Mouse (Mus musculus) CH12.LX (cell line): Measurements from ENCODE around the gene Jmjd1c. TPM values are rescaled to one million over a fixed set of nuclear protein-coding genes. Genes with fewer than 3 reads are reported as not detected.

Source experiments
- DNase-seq: peaks from one replicate; pipeline ENCODE4 v3.0.0-alpha.2; 2013; ENCODE audit errors: extremely low read depth
- H3K27ac ChIP-seq: 2 replicates; pipeline ENCODE4 v1.5.1; 2012; ENCODE audit warnings: low read depth, mild to moderate bottlenecking, control low read depth, moderate library complexity; ENCODE audit not compliant: insufficient read depth
- H3K27me3 ChIP-seq: replicated peaks from 2 replicates; pipeline ENCODE3; 2012; ENCODE audit warnings: inconsistent platforms
- H3K36me3 ChIP-seq, 2 experiments: replicated peaks in 1 of 2; 2 replicates each; pipeline versions ENCODE3 to v1.6.1; 2012; ENCODE audit warnings: inconsistent platforms in 1 of 2, low read length in 1 of 2, mild to moderate bottlenecking in 1 of 2, mixed read lengths in 1 of 2, moderate library complexity in 1 of 2; ENCODE audit not compliant: control insufficient read depth in 1 of 2, insufficient read depth in 1 of 2
- H3K4me1 ChIP-seq, 2 experiments: 2 replicates each; pipeline ENCODE4 v1.6.1; 2012; ENCODE audit warnings: inconsistent platforms in 1 of 2, moderate library complexity in 1 of 2; ENCODE audit not compliant: insufficient read depth in 2 of 2, control insufficient read depth in 1 of 2
- H3K4me2 ChIP-seq: 2 replicates; pipeline ENCODE4 v1.6.1; 2012; ENCODE audit warnings: low read depth, mild to moderate bottlenecking, control low read depth; ENCODE audit not compliant: poor library complexity, insufficient read depth, severe bottlenecking
- H3K4me3 ChIP-seq, 3 experiments: fragments of 150-350 bp in 1 of 3; sonication (generic) in 1 of 3; replicated peaks in 1 of 3; 2 replicates each; pipeline versions ENCODE3 to v1.5.1; 2011 to 2012; ENCODE audit warnings: low read depth in 2 of 3, low read length in 2 of 3, mild to moderate bottlenecking in 2 of 3, moderate library complexity in 2 of 3, control low read depth in 1 of 3, improper control_type of control experiment in 1 of 3, inconsistent platforms in 1 of 3, mixed read lengths in 1 of 3; ENCODE audit not compliant: poor library complexity in 1 of 3
- H3K79me2 ChIP-seq: replicated peaks from 2 replicates; pipeline ENCODE4 v1.6.1; 2012; ENCODE audit warnings: mild to moderate bottlenecking, moderate library complexity; ENCODE audit not compliant: control insufficient read depth, poor library complexity, insufficient read depth, severe bottlenecking; ENCODE audit errors: extremely low read depth
- H3K9ac ChIP-seq: 2 replicates; pipeline ENCODE4 v1.6.1; 2012; ENCODE audit warnings: low read depth, mild to moderate bottlenecking, control low read depth, moderate library complexity; ENCODE audit not compliant: insufficient read depth
- H3K9me3 ChIP-seq: replicated peaks from 2 replicates; pipeline ENCODE3; 2012; ENCODE audit warnings: low read length, inconsistent platforms, mixed read lengths
- CHD2 ChIP-seq: IDR thresholded peaks from 2 replicates; pipeline ENCODE4 v1.6.1; 2011; ENCODE audit warnings: low read length, improper control_type of control experiment
- E2F4 ChIP-seq: IDR thresholded peaks from 2 replicates; pipeline ENCODE4 v1.6.1; 2011; ENCODE audit warnings: low read depth, low read length, improper control_type of control experiment; ENCODE audit not compliant: insufficient replicate concordance
- EP300 ChIP-seq: IDR thresholded peaks from 2 replicates; pipeline ENCODE4 v1.6.1; 2011; ENCODE audit warnings: low read length, improper control_type of control experiment
- ETS1 ChIP-seq: conservative IDR thresholded peaks from 2 replicates; pipeline ENCODE4 v1.6.1; 2012; ENCODE audit warnings: low read depth, mild to moderate bottlenecking, inconsistent platforms, low read length, improper control_type of control experiment, moderate library complexity
- HCFC1 ChIP-seq: IDR thresholded peaks from 2 replicates; pipeline ENCODE4 v1.6.1; 2012; ENCODE audit warnings: low read depth, mild to moderate bottlenecking, inconsistent platforms, low read length, improper control_type of control experiment
- IRF4 ChIP-seq: IDR thresholded peaks from 2 replicates; pipeline ENCODE4 v1.6.1; 2014; ENCODE audit warnings: low read depth, mild to moderate bottlenecking, inconsistent platforms, low read length, improper control_type of control experiment
- JUND ChIP-seq: conservative IDR thresholded peaks from 2 replicates; pipeline ENCODE4 v1.6.1; 2011; ENCODE audit warnings: low read depth, low read length, improper control_type of control experiment
- KAT2A ChIP-seq: IDR thresholded peaks from 2 replicates; pipeline ENCODE4 v1.6.1; 2012; ENCODE audit warnings: low read length, improper control_type of control experiment, inconsistent platforms; ENCODE audit not compliant: insufficient replicate concordance
- MEF2A ChIP-seq: IDR thresholded peaks from 2 replicates; pipeline ENCODE4 v1.6.1; 2014; ENCODE audit warnings: low read depth, mild to moderate bottlenecking, inconsistent platforms, low read length, improper control_type of control experiment, borderline replicate concordance
- ZKSCAN1 ChIP-seq: IDR thresholded peaks from 2 replicates; pipeline ENCODE4 v1.6.1; 2012; ENCODE audit warnings: low read depth, inconsistent platforms, low read length, improper control_type of control experiment, borderline replicate concordance
- dilution Hi-C: fragments of 300-500 bp; cut with MboI; formaldehyde crosslinking; loops from 2 replicates; pipeline ENCODE4 v1.14.3; 2020; ENCODE audit warnings: low sequenced_read_pairs; ENCODE audit not compliant: extremely low pct_unique_long_range_greater_than_20kb, extremely low pct_ligation_motif_present
- in situ Hi-C: fragments of 300-500 bp; cut with MboI; formaldehyde crosslinking; loops from 3 replicates; pipeline ENCODE4 v1.14.3; 2019; ENCODE audit warnings: low sequenced_read_pairs, low pct_ligation_motif_present, low pct_unique_long_range_greater_than_20kb, mixed read lengths
- polyA plus RNA-seq: library from polyadenylated mRNA; unstranded; fragments of >175 nt; gene quantifications from 2 replicates; pipeline ENCODE4 v1.2.1, GENCODE M21; 2012; ENCODE audit warnings: low read depth; ENCODE audit not compliant: insufficient read length
- total RNA-seq, 2 experiments: library from RNA; depleted of rRNA; stranded (reverse); fragments of 300-350 nt in 1 of 2; fragments of >200 nt in 1 of 2; gene quantifications; 2 replicates each; pipeline ENCODE4 v1.2.3; 2012 to 2014

Jmjd1c gene
- total and polyA plus RNA-seq, 3 experiments = 41.2 to 50.1 (median 41.6) TPM

DNA sequence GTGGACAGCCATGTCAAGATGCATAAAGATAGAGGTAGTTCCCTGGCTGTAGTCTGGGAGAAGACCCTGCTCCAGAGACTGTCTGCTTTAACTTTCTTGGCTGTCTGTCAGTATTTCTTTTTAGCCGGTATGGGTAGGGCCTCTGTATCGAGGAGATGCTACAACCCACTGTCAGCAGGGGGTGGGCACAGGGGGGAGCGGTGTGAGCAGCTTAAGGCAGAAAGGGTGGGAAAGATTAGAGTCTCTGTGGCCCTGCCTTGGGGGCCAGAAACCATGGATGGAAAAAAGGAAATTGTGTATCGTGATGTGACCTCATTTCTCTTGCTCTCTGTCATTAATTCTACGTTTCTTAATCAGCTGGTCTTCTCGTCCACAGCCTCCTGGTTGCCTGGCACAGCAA, 10.5 kb downstream of the Jmjd1c start (continued):
- TF ChIP-seq JUND = no peak
- TF ChIP-seq, all 38 proteins: peak for 0

GRCm38 (mm10) chr10:67107017-67107761, 11.3 kb downstream of the Jmjd1c start:
- Histone ChIP-seq H3K9ac (no peak overlapping the region), H3K27ac (no peak overlapping the region), H3K36me3 (peaks cover 28 to 84% of the 10 kb centered on the region in 2 experiments), H3K4me2 (no peak overlapping the region), H3K79me2 (peaks cover 97% of the 10 kb centered on the region), H3K4me3 (no peak overlapping the region), H3K9me3 (no peaks in the 10 kb centered on the region), H3K4me1 (peaks cover 27 to 65% of the 10 kb centered on the region in 2 experiments), H3K27me3 (no peaks in the 10 kb centered on the region)
- dilution Hi-C loops = no loop called here
- in situ Hi-C loops = no loop called here
- no peak for TF ChIP-seq MEF2A
- TF ChIP-seq ETS1 = no peak
- TF ChIP-seq CHD2 = no peak
- TF ChIP-seq EP300 = no peak
- DNase-seq = no peak

- no peak overlapping the region for H3K9ac ChIP-seq
- H3K9me3 ChIP-seq = no peaks in the 10 kb centered on the region
- no peak for DNase-seq
- H3K36me3 ChIP-seq = peaks cover 26 to 80% of the 10 kb centered on the region in 2 experiments
- no peaks in the 10 kb centered on the region for H3K27me3 ChIP-seq
- TF ChIP-seq HCFC1 = no peak
- no peak for TF ChIP-seq IRF4
- TF ChIP-seq E2F4 = no peak
- TF ChIP-seq ZKSCAN1 = no peak
- no peak overlapping the region for H3K27ac ChIP-seq
- no peak overlapping the region for H3K4me3 ChIP-seq
- in situ Hi-C loops = no loop called here
- H3K79me2 ChIP-seq = peaks cover 97% of the 10 kb centered on the region
- H3K4me2 ChIP-seq = no peak overlapping the region
- dilution Hi-C loops = no loop called here
- H3K4me1 ChIP-seq = peaks cover 18 to 61% of the 10 kb centered on the region in 2 experiments
These were observed 12.2 kb downstream of the Jmjd1c start for GRCm38 (mm10) chr10:67108096-67108495.

GRCm38 (mm10) chr10:67109635-67110034, 13.7 kb downstream of the Jmjd1c start:
- no peak for DNase-seq
- H3K4me3 ChIP-seq = no peak overlapping the region
- in situ Hi-C loops = no loop called here
- H3K9me3 ChIP-seq = no peaks in the 10 kb centered on the region
- H3K27me3 ChIP-seq = no peaks in the 10 kb centered on the region
- H3K4me2 ChIP-seq = no peak overlapping the region
- H3K4me1 ChIP-seq = peaks cover 17 to 57% of the 10 kb centered on the region in 2 experiments
- TF ChIP-seq KAT2A = no peak
- TF ChIP-seq ZKSCAN1 = peak; percentile 13; the same call in 1 of the 2 replicates
- H3K27ac ChIP-seq = no peak overlapping the region
- peaks cover 95% of the 10 kb centered on the region for H3K79me2 ChIP-seq
- dilution Hi-C loops = no loop called here
- H3K9ac ChIP-seq = no peak overlapping the region
- H3K36me3 ChIP-seq = peaks cover 26 to 67% of the 10 kb centered on the region in 2 experiments
